Mouse (Mus musculus): Measurements from ENCODE around the gene Arhgap8. TPM values are rescaled to one million over a fixed set of nuclear protein-coding genes. Genes with fewer than 3 reads are reported as not detected.
A peak's percentile ranks its signal among the peaks of the same experiment; 100 is the strongest.

Arhgap8 gene
- total RNA-seq, 2 experiments from 2014 or later: 0.53 to 1.3 TPM

GRCm38 (mm10) chr15:84784812-84785211 is 65.0 kb downstream of the Arhgap8 start:
- DNase-seq (ENCODE audit: low spot score in 2 of 2): no peak

GRCm38 (mm10) chr15:84787161-84787560 is 67.3 kb downstream of the Arhgap8 start:
- no peak for DNase-seq (ENCODE audit: low spot score in 2 of 2)

GRCm38 (mm10) chr15:84793649-84794048 is 73.8 kb downstream of the Arhgap8 start:
- DNase-seq (ENCODE audit: low spot score in 2 of 2): no peak

- no peak for DNase-seq (ENCODE audit: low spot score in 2 of 2)
Observed at GRCm38 (mm10) chr15:84800132-84800531, 80.3 kb downstream of the Arhgap8 start.

- DNase-seq (ENCODE audit: low spot score in 2 of 2): peak; percentile 73 to 76
Observed at GRCm38 (mm10) chr15:84803685-84804084, 83.8 kb downstream of the Arhgap8 start.

- no peak for DNase-seq (ENCODE audit: low spot score in 2 of 2)
Observed at GRCm38 (mm10) chr15:84809275-84809952, 89.6 kb downstream of the Arhgap8 start.

- DNase-seq (ENCODE audit: low spot score in 2 of 2): peak in 1 of 2 experiments; percentile 7
Observed at GRCm38 (mm10) chr15:84811126-84811525, 91.3 kb downstream of the Arhgap8 start.

GRCm38 (mm10) chr15:84812831-84813357 is 93.0 kb downstream of the Arhgap8 start:
- no peak for DNase-seq (ENCODE audit: low spot score in 2 of 2)

- DNase-seq (ENCODE audit: low spot score in 2 of 2): no peak
Observed at GRCm38 (mm10) chr15:84815171-84815570, 95.3 kb downstream of the Arhgap8 start.

- DNase-seq (ENCODE audit: low spot score in 2 of 2): no peak
Observed at GRCm38 (mm10) chr15:84817589-84817988, 97.7 kb downstream of the Arhgap8 start.

GRCm38 (mm10) chr15:84818284-84818683 is 98.4 kb downstream of the Arhgap8 start:
- no peak for DNase-seq (ENCODE audit: low spot score in 2 of 2)

- no peak for DNase-seq (ENCODE audit: low spot score in 2 of 2)
Observed at GRCm38 (mm10) chr15:84820811-84821210, 101.0 kb downstream of the Arhgap8 start.

Other genes starting within 250 kb of the Arhgap8 start
- gene Rtl6, start 162.2 kb upstream of the Arhgap8 start, total RNA-seq (2021): 1 to 10 TPM; 3.5 to 4.3 TPM
- gene Prr5, start 50.4 kb upstream of the Arhgap8 start, total RNA-seq (2021): 10 to 100 TPM in 1 of 2 experiments, 1 to 10 TPM in 1; 5.5 to 11.0 TPM
- gene Phf21b, start 136.0 kb downstream of the Arhgap8 start, total RNA-seq (2021): 1 to 10 TPM; 1.6 to 2.3 TPM
- under 1 TPM; 0.16 to 0.17 TPM for gene Gm29666, start 200.0 kb downstream of the Arhgap8 start, total RNA-seq (2021)
- gene Nup50, start 203.4 kb downstream of the Arhgap8 start, total RNA-seq (2021): 10 to 100 TPM; 41.0 to 45.8 TPM